18 mouse cellular contexts compared by ENCODE assay signal in the genomic region with DNA sequence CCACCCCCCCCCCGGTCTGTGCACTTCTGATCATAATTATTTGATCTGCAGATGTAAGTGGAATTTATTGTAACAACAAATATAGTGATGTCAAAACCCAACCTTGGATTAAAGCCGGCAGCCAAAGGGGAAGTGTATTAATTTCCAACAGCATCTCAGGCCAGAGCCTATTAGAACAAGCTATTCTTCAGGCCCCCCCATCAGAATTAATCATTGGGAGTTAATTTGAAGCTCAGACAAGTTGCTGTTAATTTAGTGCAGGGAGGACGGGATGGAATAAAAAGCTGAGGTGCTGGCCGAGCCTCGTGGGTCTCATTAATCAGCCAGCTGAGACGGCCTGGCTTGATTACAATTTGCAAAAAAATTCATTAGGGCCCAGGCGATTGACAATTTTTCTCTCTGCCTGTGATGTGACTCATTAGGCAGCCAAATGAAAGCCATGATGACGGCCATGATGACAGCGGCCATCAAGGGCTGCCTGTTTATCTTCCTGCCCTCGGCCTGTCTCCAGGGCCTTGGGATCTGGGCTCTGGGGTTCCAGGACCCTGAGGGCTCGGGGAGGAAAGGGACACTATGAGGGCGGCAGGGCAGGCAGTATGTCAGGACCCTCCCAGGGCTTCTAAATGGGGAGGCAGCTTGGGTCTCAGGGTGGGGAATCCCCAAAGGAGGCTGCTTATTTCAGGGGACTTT. TPM values are rescaled to one million over a fixed set of nuclear protein-coding genes. Genes with fewer than 3 reads are reported as not detected.
A peak's percentile ranks its signal among the peaks of the same experiment; 100 is the strongest.
DNase-seq lines count a peak whose midpoint lies in the region; ATAC-seq and TF ChIP-seq lines count a peak whose summit lies in the region.
"Had no signal": no experiment of that assay in that cellular context is flagged by ENCODE, and none has a peak within 500 bp of the region (broad histone marks: within the 10 kb centered on the region; RNA-seq: fewer than 3 reads in every experiment).

No protein-coding gene starts in this region.

- no peaks in the 10 kb centered on the region for H3K9me3 ChIP-seq in forebrain, embryonic 10.5 days
- H3K9me3 ChIP-seq in forebrain, postnatal 0 days (ENCODE audit: low read length): no peaks in the 10 kb centered on the region
- H3K9me3 ChIP-seq in E14TG2a.4 (ENCODE audit: low read length): no peaks in the 10 kb centered on the region
- H3K9me3 ChIP-seq in hindbrain, embryonic 11.5 days (ENCODE audit: control insufficient read depth, low read length): no peaks in the 10 kb centered on the region
- H3K9me3 ChIP-seq in neural tube, embryonic 11.5 days (ENCODE audit: control insufficient read depth, low read length): no peaks in the 10 kb centered on the region

- TF ChIP-seq CTCF in forebrain, postnatal 0 days (IDR thresholded peaks at IDR 0.05; ENCODE audit: low read depth): no peak
- no peak for TF ChIP-seq CTCF in E14TG2a.4 (conservative IDR thresholded peaks at IDR 0.05; ENCODE audit: low read length)

- H3K9ac ChIP-seq in forebrain, postnatal 0 days: no peak overlapping the region
- no peak overlapping the region for H3K9ac ChIP-seq in hindbrain, embryonic 11.5 days (ENCODE audit: low read depth, low read length)
- no peak overlapping the region for H3K9ac ChIP-seq in neural tube, embryonic 11.5 days (ENCODE audit: low read length)

- H3K27ac ChIP-seq in forebrain, embryonic 10.5 days: no peak overlapping the region
- H3K27ac ChIP-seq in forebrain, postnatal 0 days (ENCODE audit: low read depth, low read length): no peak overlapping the region
- peak overlapping the region; percentile 19; the same call in 1 of the 2 replicates for H3K27ac ChIP-seq in hindbrain, embryonic 11.5 days (ENCODE audit: low read depth, low read length)
- no peak overlapping the region for H3K27ac ChIP-seq in neural tube, embryonic 11.5 days (ENCODE audit: low read depth, low read length)

- peaks cover 100% of the 10 kb centered on the region for H3K27me3 ChIP-seq in forebrain, embryonic 10.5 days (ENCODE audit: poor library complexity, severe bottlenecking)
- H3K27me3 ChIP-seq in forebrain, postnatal 0 days (ENCODE audit: insufficient read depth, low read length): peaks cover 95% of the 10 kb centered on the region
- H3K27me3 ChIP-seq in E14TG2a.4 (ENCODE audit: insufficient read depth, low read length): peaks cover 72% of the 10 kb centered on the region
- H3K27me3 ChIP-seq in hindbrain, embryonic 11.5 days (ENCODE audit: control insufficient read depth, insufficient read depth, low read length): peaks cover 66% of the 10 kb centered on the region
- peaks cover 55% of the 10 kb centered on the region for H3K27me3 ChIP-seq in neural tube, embryonic 11.5 days (ENCODE audit: control insufficient read depth, insufficient read depth, low read length)
- H3K27me3 ChIP-seq: CH12.LX had no signal

- H3K4me1 ChIP-seq in forebrain, embryonic 10.5 days: peaks cover 84% of the 10 kb centered on the region
- no peaks in the 10 kb centered on the region for H3K4me1 ChIP-seq in forebrain, postnatal 0 days (ENCODE audit: insufficient read depth)
- peaks cover 87% of the 10 kb centered on the region for H3K4me1 ChIP-seq in E14TG2a.4 (replicated peaks; ENCODE audit: low read depth, low read length)
- peaks cover 36% of the 10 kb centered on the region for H3K4me1 ChIP-seq in hindbrain, embryonic 11.5 days (replicated peaks; ENCODE audit: control insufficient read depth, insufficient read depth, low read length)
- peaks cover 66% of the 10 kb centered on the region for H3K4me1 ChIP-seq in neural tube, embryonic 11.5 days (ENCODE audit: control insufficient read depth, insufficient read depth, low read length)

- peak; percentile 29 for DNase-seq in forebrain, embryonic 10.5 days (ENCODE audit: extremely low spot score, low spot score)
- DNase-seq in forebrain, postnatal 0 days: no peak
- peak; percentile 45 for DNase-seq in hindbrain, embryonic 11.5 days (ENCODE audit: low spot score)
- DNase-seq in neural tube, embryonic 11.5 days (ENCODE audit: low spot score): peak; percentile 55
- no peak for DNase-seq in adrenal gland, postnatal 36 days
- DNase-seq in MN1 (ENCODE audit: low spot score): no peak
- DNase-seq: adrenal gland, postnatal 10 days; cerebellum, adult 9-11 months; gastrocnemius, postnatal 25 days; lung, postnatal 10 days; right cerebral cortex, postnatal 4 days; thymus, postnatal 25 days had no signal

- no peak for ATAC-seq in forebrain, postnatal 0 days
- no peak for ATAC-seq in hindbrain, embryonic 11.5 days (ENCODE audit: low FRiP score)
- ATAC-seq in neural tube, embryonic 11.5 days (ENCODE audit: insufficient read depth, low FRiP score, low TSS enrichment): no peak
- ATAC-seq: inflammation-experienced regulatory T-cells, adult 6 months had no signal

- H3K4me2 ChIP-seq in forebrain, postnatal 0 days (ENCODE audit: low read depth): no peak overlapping the region
- H3K4me2 ChIP-seq in hindbrain, embryonic 11.5 days (replicated peaks; ENCODE audit: low read depth, low read length): peak overlapping the region; percentile 89; the same call in 1 of the 2 replicates
- H3K4me2 ChIP-seq in neural tube, embryonic 11.5 days (ENCODE audit: low read depth): peak overlapping the region; percentile 83; the same call in 1 of the 2 replicates

- no peaks in the 10 kb centered on the region for H3K36me3 ChIP-seq in forebrain, embryonic 10.5 days (replicated peaks)
- H3K36me3 ChIP-seq in forebrain, postnatal 0 days (ENCODE audit: insufficient read depth): no peaks in the 10 kb centered on the region
- H3K36me3 ChIP-seq in E14TG2a.4 (ENCODE audit: insufficient read depth, low read length): peaks cover 50% of the 10 kb centered on the region
- no peaks in the 10 kb centered on the region for H3K36me3 ChIP-seq in hindbrain, embryonic 11.5 days (ENCODE audit: control insufficient read depth, insufficient read depth, low read length)
- peaks cover 2% of the 10 kb centered on the region; the same call in 1 of the 2 replicates for H3K36me3 ChIP-seq in neural tube, embryonic 11.5 days (ENCODE audit: control insufficient read depth, insufficient read depth, low read length)

- no peak overlapping the region for H3K4me3 ChIP-seq in forebrain, embryonic 10.5 days
- H3K4me3 ChIP-seq in forebrain, postnatal 0 days (ENCODE audit: low read depth, low read length): no peak overlapping the region
- peak overlapping the region; percentile 91 for H3K4me3 ChIP-seq in E14TG2a.4 (replicated peaks; ENCODE audit: low read length)
- no peak overlapping the region for H3K4me3 ChIP-seq in hindbrain, embryonic 11.5 days (ENCODE audit: low read depth, low read length)
- H3K4me3 ChIP-seq in neural tube, embryonic 11.5 days (ENCODE audit: low read depth, low read length): no peak overlapping the region
- H3K4me3 ChIP-seq: erythroblast, embryonic 14.5 days; myocyte had no signal

- WGBS in forebrain, embryonic 10.5 days: 8% methylated on average over 12 of the region's 12 CpGs
- 12% methylated on average over 12 of the region's 12 CpGs for WGBS in forebrain, postnatal 0 days
- WGBS in hindbrain, embryonic 11.5 days: 14% methylated on average over 12 of the region's 12 CpGs
- WGBS in neural tube, embryonic 11.5 days: 20% methylated on average over 12 of the region's 12 CpGs

RNA-seq across cellular contexts. Expression of gene Gbx2, which starts 5.3 kb away (rescaled TPM):
- polyA plus RNA-seq in forebrain, embryonic 10.5 days (2016; fragmentation: Nextera tagmentation; extraction: Ambion mirVana): 1.2 and 1.5 TPM in 2 replicates
- 9.2 and 14.4 TPM in 2 replicates for total RNA-seq in forebrain, postnatal 0 days (2014; rRNA removed)
- 9.1 and 21.2 TPM in 2 replicates for polyA plus RNA-seq in forebrain, postnatal 0 days (2015; fragmentation: Nextera tagmentation; extraction: Ambion mirVana)
- 30.0 and 36.2 TPM in 2 replicates for polyA plus RNA-seq in hindbrain, embryonic 11.5 days (2014; fragmentation: Nextera tagmentation; extraction: Ambion mirVana)
- 44.0 and 45.8 TPM in 2 replicates for polyA plus RNA-seq in neural tube, embryonic 11.5 days (2014; fragmentation: Nextera tagmentation; extraction: Ambion mirVana)
- total RNA-seq in adrenal gland, postnatal 36 days (2021): not detected
- total RNA-seq: adrenal gland, postnatal 10 days; CH12.LX had no signal
- polyA plus RNA-seq: erythroblast, embryonic 14.5 days; heart, postnatal 0 days; inflammation-experienced regulatory T-cells, adult 6 months; myocyte had no signal

Comparison
In these comparisons a context has a peak if more than half of its experiments do, and no peak if none do; other contexts are left out.
1. DNase-seq: peak in forebrain, embryonic 10.5 days (single experiment), hindbrain, embryonic 11.5 days (single experiment) and neural tube, embryonic 11.5 days (single experiment); none in forebrain, postnatal 0 days (single experiment), adrenal gland, postnatal 36 days (0 of 2) and MN1 (single experiment).